Mouse (Mus musculus): ENCODE results near the gene Thbs4. TPM values are rescaled to one million over a fixed set of nuclear protein-coding genes. Genes with fewer than 3 reads are reported as not detected.

Thbs4 gene
- polyA plus RNA-seq, 1 experiment from 2014 or later: 1.2 TPM

GRCm38 (mm10) chr13:92755036-92755435 is 39.6 kb downstream of the Thbs4 start:
- Histone ChIP-seq H3K4me1 (peaks cover 13% of the 10 kb centered on the region), H3K36me3 (no peaks in the 10 kb centered on the region), H3K9me3 (replicated peaks) (no peaks in the 10 kb centered on the region), H3K27ac (no peak overlapping the region), H3K4me3 (no peak overlapping the region), H3K27me3 (ENCODE audit: low read depth, poor library complexity, severe bottlenecking) (no peaks in the 10 kb centered on the region; the same call in 1 of the 2 replicates)
- WGBS: 85% methylated on average over 7 of the region's 7 CpGs
- DNase-seq (ENCODE audit: low spot score): no peak

GRCm38 (mm10) chr13:92753676-92754075 is 40.9 kb downstream of the Thbs4 start:
- H3K27ac ChIP-seq: no peak overlapping the region
- DNase-seq (ENCODE audit: low spot score): no peak
- no peaks in the 10 kb centered on the region for H3K9me3 ChIP-seq (replicated peaks)
- H3K27me3 ChIP-seq (ENCODE audit: low read depth, poor library complexity, severe bottlenecking): no peaks in the 10 kb centered on the region; the same call in 1 of the 2 replicates
- H3K4me3 ChIP-seq: no peak overlapping the region
- peaks cover 13% of the 10 kb centered on the region for H3K4me1 ChIP-seq
- no peaks in the 10 kb centered on the region for H3K36me3 ChIP-seq
- 89% methylated on average over 8 of the region's 8 CpGs for WGBS

- Histone ChIP-seq H3K4me1 (peaks cover 13% of the 10 kb centered on the region), H3K36me3 (no peaks in the 10 kb centered on the region), H3K9me3 (replicated peaks) (no peaks in the 10 kb centered on the region), H3K27ac (peak overlapping the region; percentile 51; the same call in 1 of the 2 replicates), H3K27me3 (ENCODE audit: low read depth, poor library complexity, severe bottlenecking) (no peaks in the 10 kb centered on the region; the same call in 1 of the 2 replicates), H3K4me3 (no peak overlapping the region)
- peak; percentile 87 for DNase-seq (ENCODE audit: low spot score)
- 74% methylated on average over 21 of the region's 21 CpGs for WGBS
These were observed 42.7 kb downstream of the Thbs4 start for GRCm38 (mm10) chr13:92751726-92752565.

GRCm38 (mm10) chr13:92750976-92751518 is 43.6 kb downstream of the Thbs4 start:
- Histone ChIP-seq H3K36me3 (no peaks in the 10 kb centered on the region), H3K9me3 (replicated peaks) (no peaks in the 10 kb centered on the region), H3K27me3 (ENCODE audit: low read depth, poor library complexity, severe bottlenecking) (no peaks in the 10 kb centered on the region; the same call in 1 of the 2 replicates), H3K27ac (no peak overlapping the region), H3K4me3 (no peak overlapping the region), H3K4me1 (peaks cover 13% of the 10 kb centered on the region)
- DNase-seq (ENCODE audit: low spot score): peak; percentile 77
- WGBS: 27% methylated on average over 7 of the region's 7 CpGs

- 73% methylated on average over 5 of the region's 5 CpGs for WGBS
- Histone ChIP-seq H3K27me3 (ENCODE audit: low read depth, poor library complexity, severe bottlenecking) (no peaks in the 10 kb centered on the region), H3K4me1 (peaks cover 5% of the 10 kb centered on the region; the same call in 1 of the 2 replicates), H3K27ac (peak overlapping the region; percentile 50), H3K9me3 (replicated peaks) (no peaks in the 10 kb centered on the region), H3K4me3 (no peak overlapping the region), H3K36me3 (no peaks in the 10 kb centered on the region)
- no peak for DNase-seq (ENCODE audit: low spot score)
These were observed 51.3 kb downstream of the Thbs4 start for GRCm38 (mm10) chr13:92743337-92743736.

GRCm38 (mm10) chr13:92742886-92743285 is 51.7 kb downstream of the Thbs4 start:
- WGBS: 88% methylated on average over 4 of the region's 4 CpGs
- Histone ChIP-seq H3K27ac (peak overlapping the region; percentile 50), H3K4me1 (peaks cover 5% of the 10 kb centered on the region; the same call in 1 of the 2 replicates), H3K4me3 (no peak overlapping the region), H3K36me3 (no peaks in the 10 kb centered on the region), H3K9me3 (replicated peaks) (no peaks in the 10 kb centered on the region), H3K27me3 (ENCODE audit: low read depth, poor library complexity, severe bottlenecking) (no peaks in the 10 kb centered on the region)
- no peak for DNase-seq (ENCODE audit: low spot score)

- Histone ChIP-seq H3K36me3 (no peaks in the 10 kb centered on the region), H3K27me3 (ENCODE audit: low read depth, poor library complexity, severe bottlenecking) (no peaks in the 10 kb centered on the region), H3K4me1 (peaks cover 13% of the 10 kb centered on the region; the same call in 1 of the 2 replicates), H3K4me3 (no peak overlapping the region), H3K9me3 (replicated peaks) (no peaks in the 10 kb centered on the region), H3K27ac (no peak overlapping the region)
- WGBS: 22% methylated on average over 2 of the region's 2 CpGs
- no peak for DNase-seq (ENCODE audit: low spot score)
These were observed 53.8 kb downstream of the Thbs4 start for GRCm38 (mm10) chr13:92740671-92741270.

GRCm38 (mm10) chr13:92739858-92740257 is 54.8 kb downstream of the Thbs4 start:
- Histone ChIP-seq H3K4me3 (no peak overlapping the region), H3K27ac (no peak overlapping the region), H3K4me1 (peaks cover 13% of the 10 kb centered on the region; the same call in 1 of the 2 replicates), H3K9me3 (replicated peaks) (no peaks in the 10 kb centered on the region), H3K27me3 (ENCODE audit: low read depth, poor library complexity, severe bottlenecking) (no peaks in the 10 kb centered on the region), H3K36me3 (no peaks in the 10 kb centered on the region)
- 90% methylated on average over 3 of the region's 3 CpGs for WGBS
- no peak for DNase-seq (ENCODE audit: low spot score)

GRCm38 (mm10) chr13:92738821-92739220 is 55.8 kb downstream of the Thbs4 start:
- peaks cover 13% of the 10 kb centered on the region; the same call in 1 of the 2 replicates for H3K4me1 ChIP-seq
- H3K36me3 ChIP-seq: no peaks in the 10 kb centered on the region
- H3K27me3 ChIP-seq (ENCODE audit: low read depth, poor library complexity, severe bottlenecking): no peaks in the 10 kb centered on the region
- no peaks in the 10 kb centered on the region for H3K9me3 ChIP-seq (replicated peaks)
- H3K4me3 ChIP-seq: no peak overlapping the region
- 84% methylated on average over 3 of the region's 3 CpGs for WGBS
- H3K27ac ChIP-seq: no peak overlapping the region
- DNase-seq (ENCODE audit: low spot score): no peak

GRCm38 (mm10) chr13:92736516-92737300 is 57.9 kb downstream of the Thbs4 start:
- Histone ChIP-seq H3K4me1 (peaks cover 17% of the 10 kb centered on the region; the same call in 1 of the 2 replicates), H3K9me3 (replicated peaks) (no peaks in the 10 kb centered on the region), H3K27ac (no peak overlapping the region), H3K36me3 (no peaks in the 10 kb centered on the region), H3K27me3 (ENCODE audit: low read depth, poor library complexity, severe bottlenecking) (no peaks in the 10 kb centered on the region), H3K4me3 (no peak overlapping the region)
- WGBS: 64% methylated on average over 11 of the region's 11 CpGs
- peak; percentile 20 for DNase-seq (ENCODE audit: low spot score)

- Histone ChIP-seq H3K4me1 (peaks cover 17% of the 10 kb centered on the region; the same call in 1 of the 2 replicates), H3K36me3 (no peaks in the 10 kb centered on the region), H3K4me3 (no peak overlapping the region), H3K9me3 (replicated peaks) (no peaks in the 10 kb centered on the region), H3K27me3 (ENCODE audit: low read depth, poor library complexity, severe bottlenecking) (no peaks in the 10 kb centered on the region), H3K27ac (no peak overlapping the region)
- 92% methylated on average over 1 of the region's 1 CpGs for WGBS
- DNase-seq (ENCODE audit: low spot score): no peak
These were observed 58.9 kb downstream of the Thbs4 start for GRCm38 (mm10) chr13:92735693-92736092.

GRCm38 (mm10) chr13:92733741-92734140 is 60.9 kb downstream of the Thbs4 start:
- H3K4me3 ChIP-seq: no peak overlapping the region
- H3K9me3 ChIP-seq (replicated peaks): no peaks in the 10 kb centered on the region
- peaks cover 14% of the 10 kb centered on the region; the same call in 1 of the 2 replicates for H3K4me1 ChIP-seq
- peak; percentile 18 for DNase-seq (ENCODE audit: low spot score)
- no peak overlapping the region for H3K27ac ChIP-seq
- H3K27me3 ChIP-seq (ENCODE audit: low read depth, poor library complexity, severe bottlenecking): no peaks in the 10 kb centered on the region
- 89% methylated on average over 11 of the region's 11 CpGs for WGBS
- no peaks in the 10 kb centered on the region for H3K36me3 ChIP-seq

All from limb, embryonic 10.5 days (tissue).